Mouse (Mus musculus) frontal cortex, adult (tissue): ENCODE measurements around the gene Cracr2b.
A peak's percentile ranks its signal among the peaks of the same experiment; 100 is the strongest.

Source experiments
- ATAC-seq: cut with Nextera tagmentation; 2 replicates; pipeline ENCODE4 v1.9.2; 2017; ENCODE audit warnings: mild to moderate bottlenecking, moderate library complexity, mixed read lengths; ENCODE audit not compliant: low TSS enrichment

The Cracr2b gene

DNA sequence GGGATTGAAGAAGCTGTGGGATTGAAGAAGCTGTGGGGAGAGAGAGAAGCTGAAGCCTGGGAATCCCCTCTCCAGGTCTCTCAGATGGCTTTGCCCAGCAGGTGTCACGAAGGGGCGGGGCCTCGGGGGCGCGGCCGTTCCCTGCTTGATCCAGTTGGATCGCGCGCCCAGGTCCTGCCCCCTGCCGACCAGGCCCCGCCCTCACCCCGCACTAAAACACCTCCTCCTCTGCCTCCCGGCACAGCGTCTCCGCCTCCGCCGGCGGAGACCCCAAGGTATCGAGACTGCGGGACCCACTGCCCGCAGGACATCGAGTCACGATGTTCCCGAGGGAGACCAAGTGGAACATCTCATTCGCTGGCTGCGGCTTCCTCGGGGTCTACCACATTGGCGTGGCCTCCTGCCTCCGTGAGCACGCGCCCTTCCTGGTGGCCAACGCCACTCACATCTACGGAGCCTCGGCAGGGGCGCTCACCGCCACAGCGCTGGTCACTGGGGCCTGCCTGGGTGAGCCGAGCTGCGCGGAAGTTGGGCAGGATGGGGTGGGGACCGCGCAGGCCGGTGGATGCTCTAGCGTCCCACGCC lies 5.8 kb upstream of the Cracr2b start, which contains the start of gene Pnpla2:
TSS of gene Pnpla2 (plus strand) at position 232 of the 585 bp plus-strand sequence.
- ATAC-seq = peak; percentile 70

DNA sequence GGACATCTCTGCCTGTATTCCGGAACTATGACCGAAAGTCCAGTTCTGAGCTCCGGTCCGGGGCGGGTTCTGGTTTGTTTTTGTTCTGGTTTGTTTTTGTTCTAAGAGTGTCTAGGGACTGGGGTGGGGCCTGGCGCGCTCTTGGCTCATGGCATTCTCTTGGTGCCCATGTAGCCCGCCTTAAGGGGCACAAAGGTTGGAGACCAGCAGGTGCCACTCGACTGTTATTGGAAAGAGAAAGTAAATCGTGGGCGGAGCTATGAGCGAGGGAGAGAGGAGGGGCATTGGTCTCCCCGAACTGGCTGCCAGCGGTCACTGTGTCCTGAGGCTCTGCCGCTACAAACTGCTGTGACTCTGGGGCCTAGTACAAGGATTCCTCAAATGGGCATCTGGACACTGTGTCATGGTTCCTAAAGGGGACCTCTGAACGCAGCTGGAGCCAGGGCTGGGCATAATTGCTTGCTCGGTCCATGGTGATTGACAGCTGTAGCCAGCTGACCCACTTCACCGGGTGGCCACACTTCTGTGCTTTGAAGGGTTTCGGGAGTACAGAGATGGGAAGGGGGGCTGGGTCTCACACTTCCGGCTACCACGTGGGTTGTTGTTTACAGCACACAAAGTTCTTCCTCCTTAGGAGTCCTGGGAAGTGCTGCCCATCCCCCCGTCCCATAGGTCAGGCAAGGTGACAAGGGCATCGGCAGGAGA lies 5.1 kb upstream of the Cracr2b start:
- ATAC-seq = peak; percentile 22; the same call in 1 of the 2 replicates

DNA sequence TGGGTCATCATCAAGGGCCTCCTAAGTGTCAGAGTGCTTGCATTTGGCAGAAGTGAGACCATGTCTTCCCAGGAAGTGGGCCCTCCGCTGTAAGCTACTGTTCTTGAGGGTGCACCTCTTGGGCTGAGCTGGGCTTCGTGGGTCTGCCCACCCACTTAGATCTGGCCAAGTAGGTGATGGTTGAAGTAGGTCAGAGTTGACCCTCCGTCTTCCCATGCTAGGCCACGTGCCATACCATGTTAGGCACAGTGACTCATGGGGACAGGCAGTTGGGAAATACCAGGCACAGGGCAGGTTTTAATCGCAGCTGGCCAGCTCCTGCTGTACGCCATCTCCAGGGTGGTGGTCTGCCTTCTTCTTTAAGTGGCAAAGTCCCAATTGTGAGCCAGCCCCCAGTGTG lies 4.2 kb upstream of the Cracr2b start:
- no peak for ATAC-seq

DNA sequence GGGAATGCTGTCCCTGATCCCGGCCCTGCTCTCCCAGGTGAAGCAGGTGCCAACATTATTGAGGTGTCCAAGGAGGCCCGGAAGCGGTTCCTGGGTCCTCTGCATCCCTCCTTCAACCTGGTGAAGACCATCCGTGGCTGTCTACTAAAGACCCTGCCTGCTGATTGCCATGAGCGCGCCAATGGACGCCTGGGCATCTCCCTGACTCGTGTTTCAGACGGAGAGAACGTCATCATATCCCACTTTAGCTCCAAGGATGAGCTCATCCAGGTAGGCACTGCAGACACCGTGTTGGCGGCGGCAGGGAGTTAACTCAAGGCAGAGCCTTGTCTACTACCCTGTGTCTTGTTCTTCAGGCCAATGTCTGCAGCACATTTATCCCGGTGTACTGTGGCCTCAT lies 3.7 kb upstream of the Cracr2b start:
- ATAC-seq = no peak

DNA sequence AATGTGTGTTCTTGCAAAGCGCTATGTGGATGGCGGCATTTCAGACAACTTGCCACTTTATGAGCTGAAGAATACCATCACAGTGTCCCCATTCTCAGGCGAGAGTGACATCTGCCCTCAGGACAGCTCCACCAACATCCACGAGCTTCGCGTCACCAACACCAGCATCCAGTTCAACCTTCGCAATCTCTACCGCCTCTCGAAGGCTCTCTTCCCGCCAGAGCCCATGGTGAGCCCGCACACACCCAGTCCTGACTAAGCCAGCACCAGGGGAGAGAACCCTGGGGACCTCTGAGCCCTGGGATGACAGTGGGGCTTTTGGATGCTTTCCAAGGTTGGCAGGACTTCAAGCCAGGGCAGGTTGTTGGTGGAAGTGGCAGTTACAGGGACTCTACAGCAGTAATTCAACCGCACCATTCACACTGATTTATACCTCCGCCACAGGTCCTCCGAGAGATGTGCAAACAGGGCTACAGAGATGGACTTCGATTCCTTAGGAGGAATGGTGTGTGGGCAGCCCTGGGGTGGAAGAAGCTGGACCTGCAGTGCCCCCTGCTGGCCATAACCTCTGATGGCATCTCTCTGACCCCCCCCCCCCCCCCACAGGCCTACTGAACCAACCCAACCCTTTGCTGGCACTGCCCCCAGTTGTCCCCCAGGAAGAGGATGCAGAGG lies 2.8 kb upstream of the Cracr2b start:
- ATAC-seq = no peak

DNA sequence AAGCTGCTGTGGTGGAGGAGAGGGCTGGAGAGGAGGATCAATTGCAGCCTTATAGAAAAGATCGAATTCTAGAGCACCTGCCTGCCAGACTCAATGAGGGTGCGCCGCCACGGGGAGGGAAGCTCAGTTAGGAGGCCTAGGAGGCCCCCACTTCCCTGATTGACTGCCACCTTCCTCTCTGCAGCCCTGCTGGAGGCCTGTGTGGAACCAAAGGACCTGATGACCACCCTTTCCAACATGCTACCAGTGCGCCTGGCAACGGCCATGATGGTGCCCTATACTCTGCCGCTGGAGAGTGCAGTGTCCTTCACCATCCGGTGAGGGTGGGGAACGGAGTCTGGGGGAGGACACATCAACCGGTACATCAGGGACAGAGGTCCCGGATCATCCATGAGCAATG lies 2.2 kb upstream of the Cracr2b start:
- ATAC-seq = no peak

DNA sequence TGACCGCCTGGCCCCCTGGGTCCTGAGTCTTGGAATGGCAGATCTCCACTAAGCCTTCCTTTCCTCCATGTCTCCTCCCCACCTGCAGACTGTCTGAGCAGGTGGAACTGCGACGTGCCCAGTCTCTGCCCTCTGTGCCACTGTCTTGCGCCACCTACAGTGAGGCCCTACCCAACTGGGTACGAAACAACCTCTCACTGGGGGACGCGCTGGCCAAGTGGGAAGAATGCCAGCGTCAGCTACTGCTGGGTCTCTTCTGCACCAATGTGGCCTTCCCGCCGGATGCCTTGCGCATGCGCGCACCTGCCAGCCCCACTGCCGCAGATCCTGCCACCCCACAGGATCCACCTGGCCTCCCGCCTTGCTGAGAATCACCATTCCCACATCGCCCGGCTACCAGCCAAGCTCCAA lies 1.6 kb upstream of the Cracr2b start:
- ATAC-seq = no peak

DNA sequence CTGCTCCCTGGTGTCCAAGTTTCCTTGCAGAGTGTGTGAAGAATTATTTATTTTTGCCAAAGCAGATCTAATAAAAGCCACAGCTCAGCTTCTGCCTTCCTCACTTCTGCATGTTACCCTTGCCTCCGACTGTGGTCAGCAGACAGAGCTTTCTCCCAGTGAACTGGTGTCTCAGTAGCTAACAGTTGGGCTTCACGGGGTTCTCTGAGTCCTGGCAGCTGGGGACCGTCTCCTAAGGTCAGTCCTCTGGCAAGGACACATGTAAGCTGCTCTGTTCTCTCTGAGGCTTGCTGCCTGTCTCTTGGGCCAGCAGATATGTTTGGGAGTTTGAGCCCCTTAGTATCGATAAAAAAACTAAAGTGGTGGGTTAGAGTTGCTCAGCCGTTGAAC lies 898 bp upstream of the Cracr2b start:
- no peak for ATAC-seq

DNA sequence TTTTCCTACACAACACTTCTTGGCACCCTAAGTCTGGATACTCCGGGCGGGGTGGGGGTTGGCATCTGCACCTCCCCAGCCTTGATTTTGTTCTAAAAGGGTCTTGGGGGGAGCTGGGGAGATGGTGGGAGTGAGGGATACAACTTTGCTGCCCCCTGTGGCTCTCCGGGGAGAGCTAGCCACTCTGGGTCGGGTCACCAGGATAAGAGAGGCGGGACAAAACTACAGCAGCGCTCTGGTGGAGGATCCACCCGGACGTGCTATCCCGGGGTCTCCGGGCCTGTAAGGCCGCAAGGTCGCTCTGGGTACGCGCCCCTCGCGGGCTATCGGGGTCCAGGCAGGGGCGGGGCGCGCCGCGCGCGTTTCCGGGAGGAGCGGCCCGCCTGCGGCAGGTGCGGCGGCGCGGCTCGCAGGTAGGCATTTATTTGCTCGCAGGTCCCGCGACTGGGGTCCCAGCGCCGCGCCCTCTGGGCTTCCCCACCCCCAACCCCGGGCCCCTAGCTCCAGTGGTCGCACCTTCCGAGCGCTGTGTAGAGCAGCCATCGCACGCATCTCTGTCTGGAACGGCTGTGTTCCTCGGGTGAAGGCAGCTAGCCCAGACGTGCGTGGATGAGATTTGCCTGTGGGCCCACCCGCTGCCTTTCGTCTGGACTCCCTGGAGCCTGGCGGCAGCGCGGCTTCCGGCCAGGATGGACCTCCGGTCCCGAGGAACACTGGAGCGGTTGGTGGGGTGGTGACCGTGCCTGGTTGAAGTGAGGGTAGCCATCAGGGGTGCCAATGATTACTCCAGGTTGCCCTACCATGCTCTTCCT lies 833 bp downstream of the Cracr2b start:
- ATAC-seq = no peak

DNA sequence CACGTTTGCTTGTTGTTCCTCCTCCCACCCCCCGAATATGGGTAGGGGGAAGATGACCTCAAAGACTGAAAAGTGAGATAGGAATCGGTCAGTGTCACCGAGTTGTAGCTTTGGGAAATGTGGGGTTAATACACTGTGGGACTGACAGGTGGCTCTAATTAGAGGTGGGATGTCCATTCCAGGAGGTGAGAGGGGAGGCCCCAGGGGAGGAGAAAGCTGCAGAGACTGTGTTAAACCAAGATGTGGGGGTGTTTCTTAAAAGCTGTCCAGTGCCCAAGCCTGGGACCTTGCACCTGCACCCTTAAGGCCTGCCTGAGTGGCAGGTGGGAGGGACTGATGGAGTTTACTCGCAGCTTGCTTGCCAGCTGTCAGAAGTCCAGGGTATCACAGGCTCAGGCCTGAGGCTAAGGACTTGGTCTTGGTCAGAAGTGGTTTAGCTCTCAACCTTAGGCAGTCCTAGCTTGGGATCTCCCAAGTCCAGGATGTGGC lies 1.5 kb downstream of the Cracr2b start:
- ATAC-seq = no peak

DNA sequence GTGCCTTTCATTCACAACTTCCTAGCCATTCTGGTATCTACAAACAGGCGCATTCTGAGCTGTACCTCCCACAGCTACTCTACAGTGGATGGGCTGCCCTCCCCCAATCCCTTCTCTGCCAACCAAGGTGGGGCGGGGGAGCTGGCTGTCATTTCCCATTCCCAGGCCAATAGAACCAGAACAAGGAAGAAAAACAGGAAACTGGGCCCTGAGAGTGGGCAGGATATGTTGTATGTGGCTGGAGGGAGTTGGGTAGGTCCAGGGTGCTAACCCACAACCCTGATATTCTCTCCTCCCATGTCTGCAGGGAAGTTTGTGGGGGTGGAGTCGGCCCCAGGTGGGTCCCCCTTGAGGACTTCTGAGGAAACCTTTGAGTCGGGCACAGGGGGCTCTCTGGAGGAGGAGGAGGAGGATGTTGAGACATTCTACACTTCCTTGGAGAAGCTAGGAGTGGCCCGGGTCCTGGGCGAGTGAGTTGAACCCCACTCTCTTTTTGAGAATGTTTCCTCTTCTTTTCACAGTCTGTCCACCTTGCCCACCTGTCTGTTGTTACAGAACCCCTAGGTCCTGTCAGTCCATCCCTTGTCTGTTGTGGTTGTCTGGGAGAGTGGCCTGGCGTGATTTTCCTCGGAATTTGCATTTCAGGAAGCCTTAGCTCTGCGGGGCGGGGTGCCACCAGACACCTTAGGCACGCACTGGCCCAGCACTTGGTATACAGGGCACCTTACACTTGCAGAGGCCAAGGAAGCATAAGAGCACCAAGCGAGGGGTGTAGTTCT lies 3.1 kb downstream of the Cracr2b start:
- no peak for ATAC-seq

DNA sequence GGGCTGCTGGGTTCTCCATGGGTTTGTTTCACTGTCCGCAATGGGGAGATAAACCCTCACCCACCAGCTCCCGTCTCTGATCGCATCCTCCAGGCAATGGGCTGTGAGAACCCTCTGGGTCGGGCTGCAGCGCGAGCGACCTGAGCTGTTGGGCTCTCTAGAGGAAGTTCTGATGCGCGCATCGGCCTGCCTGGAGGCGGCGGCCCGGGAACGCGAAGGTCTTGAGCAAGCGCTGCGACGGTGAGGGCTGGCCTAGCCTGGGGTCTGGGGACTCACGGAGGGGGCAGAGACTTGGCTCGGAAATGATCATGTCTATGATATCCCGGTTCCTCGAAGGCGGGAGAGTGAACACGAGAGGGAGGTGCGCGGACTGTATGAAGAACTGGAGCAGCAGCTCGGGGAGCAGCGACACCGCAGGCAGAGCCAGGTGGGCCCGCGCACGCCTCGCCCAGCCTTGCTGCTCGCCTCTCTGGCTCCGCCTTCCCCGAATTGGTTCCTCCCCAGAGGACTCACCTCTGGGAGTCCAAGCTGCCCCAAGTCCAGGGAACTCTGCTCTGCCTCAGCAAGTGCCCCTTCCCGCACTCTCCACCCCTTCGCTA lies 3.8 kb downstream of the Cracr2b start:
- no peak for ATAC-seq

DNA sequence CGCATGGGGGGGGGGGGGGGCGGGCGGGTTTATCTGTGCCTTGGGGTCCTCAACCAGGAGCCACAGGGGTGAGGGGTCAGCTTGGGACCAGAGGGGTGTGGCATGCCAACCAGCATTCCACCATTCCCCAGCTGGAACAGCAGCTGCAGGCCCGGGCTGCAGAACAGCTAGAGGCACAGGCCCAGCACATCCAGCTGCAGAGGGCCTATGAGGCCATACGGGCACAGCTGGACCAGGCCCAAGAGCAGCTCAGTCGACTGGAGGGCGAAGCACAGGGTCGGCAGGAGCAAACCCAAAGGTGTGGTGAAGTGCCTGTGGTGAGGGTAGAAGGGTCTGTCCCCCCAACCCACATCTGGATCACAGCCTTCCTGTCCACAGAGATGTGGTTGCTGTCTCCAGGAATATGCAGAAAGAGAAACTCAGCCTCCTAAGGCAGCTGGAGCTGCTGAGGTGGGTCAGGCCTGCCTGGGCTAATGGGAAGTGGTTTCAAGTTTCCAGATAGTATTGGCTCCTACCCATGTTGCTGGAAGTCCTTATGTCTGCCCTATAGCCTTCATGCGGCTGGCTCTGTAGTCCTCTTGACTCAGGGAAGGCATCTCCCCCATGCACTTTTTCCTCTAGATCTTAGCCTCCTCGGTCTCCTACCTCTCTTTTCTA lies 4.6 kb downstream of the Cracr2b start:
- no peak for ATAC-seq

DNA sequence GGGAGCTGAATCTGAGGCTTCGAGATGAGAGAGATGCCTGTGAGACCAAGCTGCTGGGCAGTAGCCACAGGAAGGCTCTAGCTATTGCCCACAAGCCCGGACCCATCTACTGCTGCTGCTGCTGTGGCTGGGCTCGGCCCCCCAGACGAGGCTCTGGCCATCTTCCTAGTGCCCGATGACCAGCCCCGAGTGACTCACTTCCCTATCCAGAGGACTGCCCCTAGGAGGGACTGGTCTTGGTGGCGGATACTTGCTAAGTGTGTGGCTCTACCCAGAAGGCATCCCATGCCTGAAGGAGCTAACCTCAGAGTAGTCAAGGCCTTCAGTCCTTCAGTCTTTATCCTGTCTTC lies 5.1 kb downstream of the Cracr2b start:
- no peak for ATAC-seq

DNA sequence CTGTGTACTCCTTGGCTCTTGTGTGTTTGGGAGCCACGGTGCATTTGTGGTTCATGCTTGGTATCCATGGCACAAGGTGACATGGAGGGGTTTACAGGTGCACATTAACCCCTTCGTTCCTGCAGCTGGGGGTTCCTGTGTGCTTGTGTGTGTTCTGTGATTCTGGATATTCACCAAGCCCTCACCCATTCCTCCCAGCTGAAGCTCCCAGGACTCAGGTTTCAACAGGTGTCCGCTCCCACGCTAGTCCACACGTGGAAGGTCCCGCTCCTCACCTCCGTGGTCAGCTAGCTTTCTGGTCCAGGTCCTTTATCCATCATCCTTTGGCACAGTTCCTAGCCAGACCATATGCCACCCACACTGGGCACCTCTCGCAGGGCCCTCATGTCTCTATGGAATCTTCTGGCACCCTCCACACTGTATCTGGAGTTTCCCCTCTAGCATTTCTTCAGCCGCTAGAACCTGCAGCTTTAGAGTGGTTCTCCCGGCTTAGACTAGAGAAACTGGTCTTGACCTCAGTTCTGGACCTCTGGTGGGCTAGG lies 5.8 kb downstream of the Cracr2b start:
- no peak for ATAC-seq

DNA sequence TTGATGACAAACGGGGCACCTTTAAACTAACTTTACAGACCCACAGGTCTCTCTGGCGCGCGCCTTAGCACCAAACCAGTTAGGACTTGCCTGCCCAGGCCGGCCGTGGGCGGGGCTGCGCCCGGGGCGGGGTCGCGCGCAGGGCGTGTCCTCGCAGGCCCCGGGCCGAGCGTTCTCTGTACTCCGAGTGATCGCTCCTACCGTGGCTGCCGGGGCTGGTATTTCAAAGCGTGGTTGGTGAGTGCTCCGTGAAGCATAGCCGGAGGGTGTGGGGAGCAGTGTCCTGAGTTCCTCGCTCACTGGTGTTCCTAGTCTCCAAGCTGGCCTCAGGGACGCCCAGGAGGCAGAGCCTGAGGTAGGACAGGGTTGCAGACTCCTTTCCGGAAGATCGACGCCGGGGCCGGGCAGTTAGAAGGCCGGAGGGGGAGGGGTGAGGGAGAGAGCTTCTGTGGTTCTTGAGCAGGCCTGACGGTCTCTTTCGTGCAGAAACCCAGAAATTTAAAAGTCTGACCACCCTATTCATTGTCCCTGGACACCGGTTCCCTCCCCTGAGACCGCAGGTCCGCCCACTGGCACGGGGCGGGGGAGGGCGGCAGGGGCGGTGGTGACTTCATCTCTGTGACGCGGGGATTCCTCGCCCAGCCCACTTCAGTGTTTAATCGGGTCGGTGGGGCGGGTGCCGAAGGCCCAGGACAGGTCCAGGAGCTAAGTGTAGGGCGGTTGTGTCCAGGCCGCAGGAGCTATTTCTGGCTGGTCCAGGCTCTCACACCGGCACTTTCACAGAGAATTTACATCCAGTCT lies 6.5 kb downstream of the Cracr2b start, which contains the start of gene Cd151:
TSS of gene Cd151 (plus strand) at position 163 of the 801 bp plus-strand sequence.
- ATAC-seq = peak; percentile 20

DNA sequence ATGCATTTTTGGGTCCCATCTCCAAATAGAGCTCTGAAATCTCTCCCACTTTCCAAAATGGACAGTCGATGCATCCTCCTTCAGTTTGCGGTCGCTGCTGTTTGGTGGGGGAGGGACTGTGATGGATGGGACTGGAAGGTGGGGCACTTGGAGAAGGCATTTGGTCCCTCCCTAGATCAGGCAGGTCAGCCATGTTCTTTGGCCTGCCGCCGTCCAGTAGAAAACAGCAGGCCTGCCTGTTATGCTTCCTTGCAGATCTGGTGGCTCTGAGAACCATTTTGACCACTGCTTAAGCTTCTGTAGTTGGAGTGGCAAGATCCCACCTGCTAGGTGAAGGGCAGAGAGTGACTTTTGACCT lies 7.2 kb downstream of the Cracr2b start:
- ATAC-seq = no peak

DNA sequence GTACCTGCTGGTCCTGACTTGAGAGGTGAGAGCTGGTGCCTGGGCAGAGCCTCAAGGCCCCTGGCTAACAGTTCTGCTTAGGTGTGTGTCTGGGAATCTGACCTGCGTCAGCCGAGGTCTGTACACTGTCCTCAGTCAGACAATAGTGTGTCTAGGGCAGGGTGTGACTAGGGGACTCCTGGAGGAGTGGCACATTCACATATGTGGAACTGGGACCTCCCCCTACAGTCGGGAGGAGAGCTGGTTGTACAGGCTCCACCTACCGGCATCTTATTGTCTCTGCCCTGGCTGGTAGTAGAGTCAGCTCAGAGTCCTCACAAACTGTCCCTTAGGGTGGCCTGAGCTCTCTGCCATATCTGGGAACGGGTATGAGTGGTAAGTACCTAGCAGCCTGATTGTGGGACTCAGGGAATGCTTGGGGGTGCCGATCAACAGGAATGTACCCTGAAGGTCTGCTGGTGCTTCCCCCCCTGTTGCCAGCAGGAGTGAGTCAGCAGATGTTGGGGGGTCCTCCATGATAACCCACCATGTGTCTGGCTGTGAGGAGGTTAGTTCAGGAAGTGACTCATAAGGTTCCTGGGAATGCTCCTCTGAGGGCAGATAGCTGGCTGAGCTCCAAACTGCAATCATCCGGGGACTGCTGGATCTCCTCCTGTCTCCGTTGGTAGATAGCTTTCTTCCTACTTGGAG lies 7.8 kb downstream of the Cracr2b start:
- ATAC-seq = peak; percentile 68; the same call in 1 of the 2 replicates

DNA sequence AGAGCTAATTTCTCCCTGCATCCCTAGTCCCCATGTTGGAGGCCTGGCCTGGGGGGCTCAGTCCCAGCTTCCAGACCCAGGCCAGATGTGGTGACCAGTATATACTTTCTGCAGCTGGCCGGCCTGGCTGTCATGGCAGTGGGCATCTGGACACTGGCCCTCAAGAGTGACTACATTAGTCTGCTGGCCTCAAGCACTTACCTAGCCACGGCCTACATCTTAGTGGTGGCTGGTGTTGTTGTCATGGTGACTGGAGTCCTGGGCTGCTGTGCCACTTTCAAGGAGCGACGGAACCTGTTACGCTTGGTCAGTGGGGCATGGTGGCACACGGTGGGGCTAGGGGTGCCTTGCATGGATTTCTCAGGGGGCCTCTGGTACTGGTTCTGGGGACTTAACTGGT lies 8.5 kb downstream of the Cracr2b start:
- no peak for ATAC-seq
